Mouse (Mus musculus) ovary, postnatal 36 days (tissue): ENCODE data around the gene Sephs2.

Experiments
- DNase-seq: peaks from one replicate; pipeline ENCODE4 v3.0.0; 2022; ENCODE audit warnings: low spot score, mixed read lengths

Gene Sephs2

GRCm38 (mm10) chr7:127232622-127233367 lies 41.1 kb downstream of the Sephs2 start, which contains the start of the genes Zfp553 and Sept1:
TSS of gene Zfp553 (plus strand) at chr7:127233061.
TSS of gene Sept1 (minus strand) at chr7:127233130.
- peak; percentile 86 for DNase-seq

GRCm38 (mm10) chr7:127231826-127232621 lies 41.8 kb downstream of the Sephs2 start:
- DNase-seq, result no peak

GRCm38 (mm10) chr7:127231376-127231775 lies 42.5 kb downstream of the Sephs2 start:
- no peak for DNase-seq

- DNase-seq, result peak; percentile 73
Measured at GRCm38 (mm10) chr7:127228615-127229303, 45.1 kb downstream of the Sephs2 start.

GRCm38 (mm10) chr7:127225147-127225995 lies 48.5 kb downstream of the Sephs2 start:
- DNase-seq, result no peak

DNA sequence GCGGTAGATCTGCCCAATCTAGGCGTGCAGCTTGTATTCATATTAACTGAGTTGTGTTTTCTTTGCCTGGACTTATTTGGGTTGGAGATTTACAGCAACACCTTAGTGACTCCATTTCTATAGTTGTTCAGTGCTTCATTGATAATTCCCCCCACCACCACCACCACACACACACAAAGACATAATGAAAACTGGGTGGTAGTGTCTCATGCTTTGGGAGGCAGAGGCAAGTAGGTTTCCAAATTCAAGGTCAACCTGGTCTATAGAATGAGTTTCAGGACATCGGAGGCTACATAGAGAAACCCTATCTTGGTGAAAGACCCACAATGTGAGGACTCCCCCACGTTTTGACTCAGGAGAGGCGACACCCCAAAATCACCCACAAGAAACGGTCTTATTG lies 49.2 kb downstream of the Sephs2 start:
- no peak for DNase-seq

GRCm38 (mm10) chr7:127223515-127224478 lies 50.1 kb downstream of the Sephs2 start:
- DNase-seq, result no peak

DNA sequence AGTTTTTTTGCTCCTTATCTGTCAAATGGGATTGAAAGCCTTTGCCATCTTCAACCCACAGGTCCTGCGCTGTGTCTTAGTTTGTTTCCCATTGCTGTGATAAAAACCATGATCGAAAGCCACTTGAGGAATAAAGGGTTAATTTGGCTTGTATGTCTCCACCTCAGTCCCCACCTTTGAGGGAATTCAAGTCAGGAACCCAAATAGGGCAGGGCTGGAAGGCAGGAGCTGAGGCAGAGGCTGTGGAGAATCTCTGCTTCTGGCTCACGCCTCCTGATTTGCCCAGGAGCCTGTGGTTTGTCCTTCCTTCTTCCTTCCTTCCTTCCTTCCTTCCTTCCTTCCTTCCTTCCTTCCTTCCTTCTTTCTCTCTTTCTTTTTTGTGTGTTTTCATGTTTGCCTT lies 50.7 kb downstream of the Sephs2 start:
- no peak for DNase-seq
